12 mouse cellular contexts compared by ENCODE assay signal in the genomic region with DNA sequence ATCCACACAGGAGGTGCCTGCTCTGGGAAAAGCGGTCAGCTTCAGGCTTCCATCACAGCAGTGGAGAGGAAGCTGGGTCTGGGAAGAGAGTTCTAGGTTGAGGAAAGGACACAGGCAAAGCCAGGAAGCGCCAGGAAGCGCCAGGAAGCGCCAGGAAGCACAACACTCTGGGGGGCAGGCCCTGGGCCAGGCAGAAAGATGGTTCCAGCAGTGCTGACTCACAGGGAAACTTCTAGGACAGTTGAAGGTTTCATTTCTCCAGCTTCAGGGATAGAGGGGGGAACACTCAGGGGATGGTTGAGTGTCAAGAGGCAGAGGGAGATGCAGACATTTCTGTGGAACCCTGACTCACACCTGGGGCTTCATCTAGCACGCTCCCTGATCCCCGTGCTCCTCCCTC. TPM values are rescaled to one million over a fixed set of nuclear protein-coding genes. Genes with fewer than 3 reads are reported as not detected.
DNase-seq lines count a peak whose midpoint lies in the region; ATAC-seq lines count a peak whose summit lies in the region.
"Had no signal": no experiment of that assay in that cellular context is flagged by ENCODE, and none has a peak within 500 bp of the region (broad histone marks: within the 10 kb centered on the region; RNA-seq: fewer than 3 reads in every experiment).

No protein-coding gene starts in this region.

- H3K9ac ChIP-seq in lung, embryonic 15.5 days = no peak overlapping the region
- H3K9ac ChIP-seq in stomach, embryonic 15.5 days = no peak overlapping the region
- no peak overlapping the region for H3K9ac ChIP-seq in hindbrain, embryonic 11.5 days (ENCODE audit: low read depth, low read length)
- H3K9ac ChIP-seq: heart, embryonic 15.5 days; liver, embryonic 13.5 days had no signal

- WGBS in lung, embryonic 15.5 days = 69% methylated on average over 6 of the region's 6 CpGs
- WGBS in stomach, embryonic 15.5 days = 79% methylated on average over 6 of the region's 6 CpGs
- WGBS in hindbrain, embryonic 11.5 days = 82% methylated on average over 6 of the region's 6 CpGs

- peak; percentile 46 to 52 for DNase-seq in cerebellum, postnatal 25 days
- no peak for DNase-seq in cerebellum, postnatal 14 days
- DNase-seq in lung, adult 18-20 months = no peak
- DNase-seq in heart, postnatal 10 days = peak; percentile 65 to 75
- no peak for DNase-seq in hindbrain, embryonic 11.5 days (ENCODE audit: low spot score)
- DNase-seq: liver, embryonic 13.5 days had no signal

- ATAC-seq in lung, embryonic 15.5 days (ENCODE audit: borderline replicate concordance, extremely low read depth, low FRiP score, low TSS enrichment) = no peak
- no peak for ATAC-seq in stomach, embryonic 15.5 days (ENCODE audit: insufficient read depth, low FRiP score, low read depth)
- ATAC-seq in inflammation-experienced regulatory T-cells, adult 6 months = no peak
- no peak for ATAC-seq in hindbrain, embryonic 11.5 days (ENCODE audit: low FRiP score)

- H3K4me1 ChIP-seq in lung, embryonic 15.5 days = peaks cover 42% of the 10 kb centered on the region
- H3K4me1 ChIP-seq in stomach, embryonic 15.5 days = peaks cover 42% of the 10 kb centered on the region
- H3K4me1 ChIP-seq in hindbrain, embryonic 11.5 days (replicated peaks; ENCODE audit: control insufficient read depth, insufficient read depth, low read length) = peaks cover 2% of the 10 kb centered on the region

- no peaks in the 10 kb centered on the region for H3K36me3 ChIP-seq in lung, embryonic 15.5 days
- no peaks in the 10 kb centered on the region for H3K36me3 ChIP-seq in stomach, embryonic 15.5 days
- no peaks in the 10 kb centered on the region for H3K36me3 ChIP-seq in hindbrain, embryonic 11.5 days (ENCODE audit: control insufficient read depth, insufficient read depth, low read length)
- H3K36me3 ChIP-seq: heart, embryonic 15.5 days; liver, embryonic 13.5 days had no signal

- intact Hi-C loops in heart, postnatal 10 days (cut with DNase I) = loop anchor here (2.0 kb wide), 1 partner anchor 27 kb away; no protein-coding TSS in a partner anchor

- H3K9me3 ChIP-seq in lung, embryonic 15.5 days = no peaks in the 10 kb centered on the region
- H3K9me3 ChIP-seq in stomach, embryonic 15.5 days = no peaks in the 10 kb centered on the region
- H3K9me3 ChIP-seq in hindbrain, embryonic 11.5 days (ENCODE audit: control insufficient read depth, low read length) = no peaks in the 10 kb centered on the region
- H3K9me3 ChIP-seq: heart, embryonic 15.5 days; liver, embryonic 13.5 days had no signal

- peak overlapping the region; percentile 70 for H3K27ac ChIP-seq in lung, embryonic 15.5 days
- H3K27ac ChIP-seq in stomach, embryonic 15.5 days = peak overlapping the region; percentile 28; the same call in 1 of the 2 replicates
- no peak overlapping the region for H3K27ac ChIP-seq in hindbrain, embryonic 11.5 days (ENCODE audit: low read depth, low read length)
- H3K27ac ChIP-seq: heart, embryonic 15.5 days; liver, embryonic 13.5 days had no signal

- no peak overlapping the region for H3K4me3 ChIP-seq in lung, embryonic 15.5 days
- H3K4me3 ChIP-seq in stomach, embryonic 15.5 days (replicated peaks) = no peak overlapping the region
- H3K4me3 ChIP-seq in hindbrain, embryonic 11.5 days (ENCODE audit: low read depth, low read length) = no peak overlapping the region
- H3K4me3 ChIP-seq: erythroblast, embryonic 14.5 days; heart, embryonic 15.5 days; liver, embryonic 13.5 days had no signal

- no peak overlapping the region for H3K4me2 ChIP-seq in lung, embryonic 15.5 days
- H3K4me2 ChIP-seq in stomach, embryonic 15.5 days = no peak overlapping the region
- no peak overlapping the region for H3K4me2 ChIP-seq in hindbrain, embryonic 11.5 days (replicated peaks; ENCODE audit: low read depth, low read length)
- H3K4me2 ChIP-seq: heart, embryonic 15.5 days; liver, embryonic 13.5 days had no signal

- no peaks in the 10 kb centered on the region for H3K27me3 ChIP-seq in lung, embryonic 15.5 days
- H3K27me3 ChIP-seq in stomach, embryonic 15.5 days (replicated peaks) = no peaks in the 10 kb centered on the region
- no peaks in the 10 kb centered on the region for H3K27me3 ChIP-seq in hindbrain, embryonic 11.5 days (ENCODE audit: control insufficient read depth, insufficient read depth, low read length)
- H3K27me3 ChIP-seq: heart, embryonic 15.5 days had no signal

RNA-seq across cellular contexts. Expression of gene 1600014C23Rik, which starts 36.2 kb away (rescaled TPM):
- polyA plus RNA-seq in lung, embryonic 15.5 days (2015; fragmentation: Nextera tagmentation; extraction: Ambion mirVana) = not detected in 2 replicates
- total RNA-seq in heart, postnatal 10 days (2021) = not detected
- polyA plus RNA-seq in stomach, embryonic 15.5 days (2015; fragmentation: Nextera tagmentation; extraction: Ambion mirVana) = not detected in 2 replicates
- polyA plus RNA-seq in inflammation-experienced regulatory T-cells, adult 6 months (2017; shearing (Covaris generic)) = not detected
- polyA plus RNA-seq in hindbrain, embryonic 11.5 days (2014; fragmentation: Nextera tagmentation; extraction: Ambion mirVana) = 0.32 and 0.37 TPM in 2 replicates
- total RNA-seq: monocyte, adult 5-6 weeks had no signal
- polyA plus RNA-seq: erythroblast, embryonic 14.5 days; liver, embryonic 13.5 days had no signal

Comparison
In these comparisons a context has a peak if more than half of its experiments do, and no peak if none do; other contexts are left out.
1. DNase-seq: peak in cerebellum, postnatal 25 days (2 of 2) and heart, postnatal 10 days (2 of 2); none in cerebellum, postnatal 14 days (0 of 2), lung, adult 18-20 months (0 of 2) and hindbrain, embryonic 11.5 days (single experiment).